Mouse (Mus musculus) heart, postnatal 0 days (tissue): Measurements from ENCODE around the gene Ripor2.

Experiments used
- CTCF ChIP-seq: IDR thresholded peaks from 2 replicates; pipeline ENCODE4 v1.5.1; 2016; ENCODE audit warnings: antibody characterized with exemption, control low read depth, low read depth
- EP300 ChIP-seq: IDR thresholded peaks from 2 replicates; pipeline ENCODE4 v1.6.1; 2016; ENCODE audit warnings: antibody characterized with exemption, low read depth

DNA sequence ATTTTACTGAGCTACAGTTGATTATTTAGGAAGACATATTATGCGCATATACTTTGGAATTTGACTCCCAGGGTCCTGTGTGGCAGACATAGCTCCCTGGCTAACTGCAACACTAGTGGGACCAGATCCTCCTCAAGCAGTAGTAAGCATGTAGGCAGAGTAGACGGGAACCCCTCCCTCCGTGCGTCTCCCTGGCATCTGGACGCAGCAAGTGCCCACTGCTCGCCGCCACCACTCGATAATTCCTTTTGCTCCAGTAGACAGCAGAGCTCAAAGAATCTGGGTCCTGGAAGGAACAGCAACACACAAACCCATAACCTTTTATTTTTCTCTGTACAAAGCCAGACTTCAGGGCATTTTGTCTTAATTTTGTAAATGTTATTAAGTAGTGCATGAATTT is 17.3 kb upstream of the Ripor2 start:
- TF ChIP-seq CTCF = no peak
- no peak for TF ChIP-seq EP300
